Mouse (Mus musculus) liver, adult 2 months (tissue): ENCODE results near the gene Mapk10.

Source experiments
- CTCF ChIP-seq: fragments of 200-500 bp; IDR thresholded peaks from 2 replicates; pipeline ENCODE4 v1.5.1; 2011; ENCODE audit warnings: low read depth, low read length, control low read depth
- POLR2A ChIP-seq: fragments of 200-500 bp; IDR thresholded peaks from 2 replicates; pipeline ENCODE4 v1.6.1; 2011; ENCODE audit warnings: low read length, control low read depth; ENCODE audit not compliant: insufficient read depth; ENCODE audit errors: extremely low read depth

DNA sequence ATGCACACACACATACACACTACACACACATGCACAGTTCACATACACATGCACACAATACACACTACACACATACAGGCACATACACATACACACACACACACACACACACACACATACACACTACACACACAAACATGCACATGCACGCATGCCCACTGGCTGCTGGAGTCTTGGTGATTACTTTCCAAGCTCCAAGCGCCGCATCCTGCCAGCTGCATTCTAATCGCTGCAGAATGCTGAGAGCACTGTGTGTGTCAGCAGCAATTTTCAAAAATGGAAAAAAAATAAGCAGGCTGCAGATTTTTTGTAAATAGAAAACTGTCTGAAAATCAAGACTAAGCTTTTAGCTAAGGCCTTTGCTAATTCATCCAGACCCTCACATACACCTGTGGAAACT is 196.8 kb downstream of the Mapk10 start:
- TF ChIP-seq CTCF (no peak), POLR2A (no peak)
